Mouse (Mus musculus) embryonic fibroblast, embryonic 13.5 days (primary cell): ENCODE results near the gene Itpr1.

Experiments
- CTCF ChIP-seq: IDR thresholded peaks from 2 replicates; pipeline ENCODE4 v1.5.1; 2011; ENCODE audit warnings: mild to moderate bottlenecking, control low read depth, low read length, moderate library complexity, borderline replicate concordance; ENCODE audit not compliant: insufficient read depth
- POLR2A ChIP-seq: IDR thresholded peaks from 2 replicates; pipeline ENCODE4 v1.6.1; 2011; ENCODE audit warnings: low read depth, mild to moderate bottlenecking, control low read depth, low read length, moderate library complexity

DNA sequence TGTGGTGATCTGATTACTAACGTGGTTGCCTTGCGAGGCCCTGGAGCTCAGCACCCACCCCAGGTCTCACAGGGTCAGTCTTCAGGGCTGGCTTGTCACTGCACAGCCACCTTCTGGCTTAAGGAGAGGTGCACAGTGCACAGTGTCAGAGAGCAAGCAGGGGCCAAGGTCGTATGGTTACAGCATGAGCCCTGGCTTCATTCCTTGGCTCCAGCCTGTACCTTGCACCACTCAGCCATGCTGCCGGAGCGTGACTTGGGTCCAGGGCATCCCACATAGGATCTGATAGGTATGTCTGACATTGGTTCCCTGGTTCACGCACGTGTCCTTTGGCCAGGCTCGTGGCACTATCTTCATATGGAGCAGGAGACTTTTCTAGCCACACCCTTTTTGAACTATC, 217.1 kb downstream of the Itpr1 start:
- TF ChIP-seq CTCF (no peak), POLR2A (no peak)
